Mouse (Mus musculus) embryonic stem cell, embryonic (primary cell): ENCODE data around the gene Pls3.

ENCODE experiments used
- CTCF ChIA-PET, 4 experiments: fragments of 300-600 bp in 2 of 4; fragments of 350-600 bp in 2 of 4; sonication (Branson Sonifier 250); formaldehyde crosslinking; loops; one replicate each; lab custom pipeline; 2022; ENCODE audit warnings: inconsistent platforms in 2 of 4; lab: Charles Lee
- POLR2A ChIA-PET, 4 experiments: fragments of 300-600 bp in 2 of 4; fragments of 350-600 bp in 2 of 4; sonication (Branson Sonifier 250); formaldehyde crosslinking; loops; one replicate each; lab custom pipeline; 2022; ENCODE audit warnings: antibody characterized with exemption in 4 of 4, inconsistent platforms in 1 of 4; lab: Charles Lee

Gene Pls3

DNA sequence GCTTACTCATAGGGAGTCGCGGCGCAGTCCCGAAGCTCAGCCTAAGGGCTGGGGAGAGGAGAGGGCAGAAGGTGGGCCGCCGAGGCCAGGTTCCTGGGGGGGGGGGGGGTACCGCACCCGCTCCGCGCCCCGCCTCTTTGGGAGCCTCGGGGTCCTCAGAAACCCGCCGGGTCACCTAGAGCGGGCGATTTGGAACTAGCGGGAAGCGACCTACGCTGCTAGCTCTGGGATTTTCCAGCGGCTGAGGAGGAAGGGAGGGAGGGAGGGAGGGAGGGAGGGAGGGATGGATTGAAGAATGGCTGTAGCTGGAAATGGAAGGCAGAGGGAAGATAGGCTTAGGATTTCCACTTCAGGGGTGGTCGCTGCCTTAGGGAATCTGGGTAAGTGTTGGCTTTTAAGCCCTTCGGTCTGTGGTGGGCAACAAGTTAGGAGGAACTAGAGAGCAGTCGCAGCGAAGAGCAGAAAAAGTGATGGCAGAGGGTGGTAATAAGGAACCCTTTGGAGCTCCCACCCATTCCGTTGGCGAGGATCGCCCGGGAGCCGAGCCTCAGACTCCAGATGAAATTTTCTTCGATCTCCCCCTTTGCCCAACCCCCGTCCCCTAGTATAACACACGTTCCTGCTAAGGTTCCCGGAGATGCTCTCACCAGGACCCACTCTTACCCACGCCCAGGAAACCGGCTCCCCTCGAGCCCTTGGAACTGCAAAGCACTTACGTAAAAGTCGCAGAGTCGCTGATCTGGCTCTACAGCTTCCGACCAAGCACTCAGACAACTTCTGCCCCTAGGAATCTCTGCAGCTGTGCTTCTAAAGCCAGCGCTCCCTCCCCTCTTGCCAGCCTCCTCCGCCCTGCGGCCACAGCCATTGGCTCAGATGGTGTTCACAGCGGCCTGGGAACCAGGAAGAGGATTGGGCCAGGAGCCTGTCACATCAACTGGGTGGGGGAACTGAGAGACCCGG is at the start of gene Pls3:
TSS of gene Pls3 (minus strand) at position 851 of the 960 bp plus-strand sequence.
- POLR2A ChIA-PET: interaction anchor here (0.6 to 1.9 kb wide), 13 partner anchors 9 to 1635 kb away, joined by 3 to 6 read pairs (median 3); no protein-coding TSS in a partner anchor
- CTCF ChIA-PET: interaction anchor here in 2 of 4 experiments (0.6 to 0.8 kb wide), 2 partner anchors 8 to 325 kb away, joined by 3 to 5 read pairs; no protein-coding TSS in a partner anchor

DNA sequence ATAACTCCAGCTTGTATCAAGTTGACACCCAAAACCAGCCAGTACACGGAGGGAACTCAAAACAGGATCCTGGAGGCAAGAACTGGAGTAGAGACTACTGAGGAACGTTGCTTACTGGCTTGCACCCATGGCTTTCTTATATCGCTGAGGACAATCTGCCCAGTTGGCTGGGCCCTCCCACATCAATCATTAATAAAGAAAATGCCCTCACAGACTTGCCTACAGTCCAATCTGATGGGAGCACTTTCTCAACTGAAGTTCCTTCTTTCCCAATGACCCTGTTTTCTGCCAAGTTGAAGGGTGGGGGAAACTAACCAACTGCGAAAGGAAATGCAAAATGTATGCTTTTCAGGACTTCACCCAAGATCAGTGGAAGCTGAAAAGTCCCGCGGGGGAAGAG is 20.7 kb upstream of the Pls3 start:
- ChIA-PET POLR2A (interaction anchor here in 1 of 4 experiments (1.1 kb wide), 1 partner anchor 21 kb away, joined by 3 read pairs; the partner anchor contains the start of gene Pls3), CTCF (no interaction called here)

DNA sequence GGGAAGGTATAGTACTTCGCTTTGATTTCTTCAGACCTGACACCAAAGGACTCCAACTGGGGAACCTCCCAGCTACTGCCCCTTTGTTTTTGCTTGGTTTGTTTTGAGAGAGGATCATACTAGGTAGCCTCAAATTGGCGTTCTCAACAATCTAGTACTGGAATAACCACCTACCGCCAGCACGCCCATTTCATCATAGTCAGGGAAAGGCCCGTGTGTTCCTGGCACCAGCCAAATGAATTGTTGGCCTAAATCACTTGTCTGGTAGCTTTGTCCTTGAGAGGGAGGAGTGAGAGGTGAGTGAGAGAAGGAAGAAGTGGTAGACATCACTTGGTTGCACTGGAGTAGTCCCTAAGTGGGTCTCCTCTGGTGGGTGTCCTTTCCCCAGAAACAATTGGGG is 584 bp upstream of the Pls3 start:
- POLR2A ChIA-PET: interaction anchor here in 1 of 4 experiments (1.0 kb wide), 1 partner anchor 96 kb away, joined by 3 read pairs; no protein-coding TSS in a partner anchor
- CTCF ChIA-PET: interaction anchor here in 1 of 4 experiments (0.6 kb wide), 1 partner anchor 60 kb away, joined by 3 read pairs; no protein-coding TSS in a partner anchor

DNA sequence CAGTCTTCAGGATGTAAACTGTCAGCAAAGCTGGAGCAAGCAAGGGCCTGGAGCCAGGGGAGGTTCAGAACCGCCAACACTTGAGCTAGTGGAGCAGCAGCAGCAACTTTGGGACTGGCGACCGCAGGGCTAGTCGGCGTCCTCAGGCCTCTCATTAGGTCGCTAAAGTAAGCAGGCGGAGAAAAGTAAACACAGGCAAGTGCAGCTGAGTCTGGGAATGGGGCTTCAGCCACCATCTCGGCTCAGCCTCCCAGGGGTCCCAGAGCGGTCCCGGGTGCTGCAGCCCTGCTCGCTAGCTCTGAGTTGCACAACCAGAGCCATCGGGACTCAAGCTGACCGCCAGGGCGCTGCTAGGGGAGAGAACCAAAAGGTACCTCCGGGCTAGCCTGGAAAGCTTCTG is 1.2 kb downstream of the Pls3 start:
- POLR2A ChIA-PET: interaction anchor here (0.6 to 1.9 kb wide), 13 partner anchors 8 to 1636 kb away, joined by 3 to 6 read pairs (median 3); no protein-coding TSS in a partner anchor
- CTCF ChIA-PET: interaction anchor here in 2 of 4 experiments (0.6 to 0.8 kb wide), 2 partner anchors 9 to 326 kb away, joined by 3 to 5 read pairs; no protein-coding TSS in a partner anchor

DNA sequence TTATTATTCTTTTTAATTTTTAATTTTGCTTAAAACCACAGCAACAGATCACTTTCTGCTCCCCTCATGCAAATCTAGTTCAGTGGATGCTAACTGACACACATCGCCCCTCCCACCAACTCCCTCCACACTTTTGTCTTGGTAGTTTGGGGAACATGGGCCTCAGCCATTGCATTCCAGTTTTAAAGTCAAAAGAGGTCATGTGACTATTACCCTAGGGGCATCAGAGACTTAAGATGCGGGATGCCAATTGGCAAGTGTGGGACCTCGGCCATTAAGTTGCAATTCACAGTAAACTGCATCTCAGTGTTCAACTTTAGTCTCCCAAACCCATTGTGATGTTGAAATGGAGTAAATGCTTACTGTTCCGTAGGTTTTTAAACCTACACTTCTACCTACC is 1.7 kb downstream of the Pls3 start:
- CTCF ChIA-PET: interaction anchor here in 1 of 4 experiments (0.8 kb wide), 1 partner anchor 9 kb away, joined by 5 read pairs; no protein-coding TSS in a partner anchor

DNA sequence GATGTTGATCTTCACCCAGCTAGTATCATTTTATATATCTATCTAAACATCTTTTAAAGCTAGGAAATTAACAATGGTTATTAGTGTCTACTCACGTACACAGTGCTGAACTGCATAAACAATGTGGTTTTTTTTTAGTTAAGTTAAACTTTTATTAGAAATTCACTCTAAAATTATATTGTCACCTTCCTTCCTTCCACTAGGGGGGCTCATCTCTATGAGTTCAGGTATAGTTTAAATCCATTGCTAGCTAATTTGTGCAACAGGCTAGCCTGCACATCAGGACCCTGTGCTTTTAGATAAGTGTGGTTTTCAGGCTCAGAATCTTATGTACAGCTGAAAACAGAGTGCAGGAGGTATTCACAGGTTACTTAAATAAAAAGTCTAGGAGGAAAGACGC is 3.1 kb downstream of the Pls3 start:
- CTCF ChIA-PET: interaction anchor here in 1 of 4 experiments (0.5 kb wide), 1 partner anchor 148 kb away, joined by 3 read pairs; no protein-coding TSS in a partner anchor

More for the DNA sequence above, 1.7 kb downstream of the Pls3 start:
- POLR2A ChIA-PET: interaction anchor here in 3 of 4 experiments (1.0 to 1.9 kb wide), 7 partner anchors 13 to 1636 kb away, joined by 3 to 6 read pairs (median 4); no protein-coding TSS in a partner anchor

DNA sequence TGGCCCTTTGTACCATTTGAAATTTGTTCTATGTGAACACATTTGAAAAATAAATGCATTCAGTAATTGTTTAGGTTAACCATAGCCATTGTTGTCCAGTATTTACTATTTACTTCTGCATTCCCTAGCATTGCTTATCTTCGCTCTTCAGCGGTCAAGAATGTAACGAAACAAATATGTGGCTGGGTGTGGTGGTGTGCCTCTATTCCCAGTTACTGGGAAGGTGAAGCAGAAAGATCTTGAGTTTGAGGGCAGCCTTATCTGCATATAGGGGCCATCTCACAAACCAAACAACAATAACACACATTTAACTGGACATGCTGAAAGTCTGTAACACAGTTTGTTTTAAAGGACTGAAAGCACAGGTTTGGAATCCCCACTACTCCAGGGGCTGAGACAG is 13.3 kb downstream of the Pls3 start:
- ChIA-PET CTCF (no interaction called here), POLR2A (no interaction called here)

More for the DNA sequence above, 3.1 kb downstream of the Pls3 start:
- POLR2A ChIA-PET: no interaction called here

DNA sequence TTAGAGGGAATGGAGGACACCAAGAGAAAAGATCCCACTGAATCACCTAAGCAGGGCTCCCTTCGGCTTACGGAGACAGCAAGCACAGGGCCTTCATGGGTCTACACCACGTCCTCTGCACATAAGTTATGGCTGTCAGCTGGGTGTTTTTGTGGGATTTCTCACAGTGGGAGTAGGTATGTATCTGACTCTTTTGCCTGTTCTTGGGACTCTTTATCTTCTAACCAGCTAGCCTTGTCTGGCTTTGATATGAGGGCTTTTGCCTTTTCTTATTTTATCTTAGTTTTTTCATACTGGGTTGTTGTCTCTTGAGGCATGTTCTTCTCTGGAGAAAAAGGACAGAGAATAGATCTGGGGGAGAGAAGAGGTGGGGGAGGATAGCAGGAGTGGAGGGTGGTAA is 20.7 kb downstream of the Pls3 start:
- ChIA-PET POLR2A (no interaction called here), CTCF (no interaction called here)

DNA sequence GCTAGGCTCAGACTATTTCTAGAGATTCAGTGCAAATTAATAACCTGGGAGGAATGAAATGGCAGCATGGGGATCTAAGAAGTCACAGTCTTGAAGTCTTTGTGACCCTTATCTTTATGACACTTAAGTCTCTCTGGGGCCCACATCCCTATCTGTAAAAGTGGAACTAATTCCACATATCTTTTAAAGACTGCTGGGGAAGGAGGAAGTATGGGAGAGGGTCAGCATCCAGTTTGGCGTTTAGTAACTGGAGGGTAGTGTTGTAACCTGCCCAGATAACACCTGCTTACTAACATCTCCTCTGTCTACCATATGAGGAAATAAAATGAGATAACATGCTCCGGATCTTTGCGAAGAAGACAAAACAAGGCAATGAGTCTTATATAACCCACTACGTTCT is 30.7 kb downstream of the Pls3 start:
- ChIA-PET CTCF (no interaction called here), POLR2A (no interaction called here)

DNA sequence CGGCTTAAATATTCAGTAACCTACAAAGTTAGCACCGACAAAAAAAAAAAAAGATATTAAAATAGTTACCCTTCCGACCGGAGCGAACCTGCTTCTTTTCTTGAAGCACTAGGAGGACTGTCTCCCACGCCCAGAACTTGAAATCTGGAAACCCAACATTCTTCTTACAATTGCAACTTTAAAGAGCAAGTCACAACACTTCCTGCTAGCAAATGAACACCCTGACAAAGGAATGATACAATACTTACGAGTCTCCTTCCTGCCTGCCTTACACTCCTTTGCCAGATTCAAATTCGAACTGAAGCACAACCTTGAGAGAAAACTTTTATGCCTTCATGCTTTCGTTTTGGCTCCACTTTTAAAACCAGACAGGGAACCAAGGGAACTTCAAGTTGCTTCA is 32.1 kb downstream of the Pls3 start:
- ChIA-PET POLR2A (interaction anchor here in 1 of 4 experiments (1.9 kb wide), 1 partner anchor 13 kb away, joined by 4 read pairs; no protein-coding TSS in a partner anchor), CTCF (no interaction called here)

DNA sequence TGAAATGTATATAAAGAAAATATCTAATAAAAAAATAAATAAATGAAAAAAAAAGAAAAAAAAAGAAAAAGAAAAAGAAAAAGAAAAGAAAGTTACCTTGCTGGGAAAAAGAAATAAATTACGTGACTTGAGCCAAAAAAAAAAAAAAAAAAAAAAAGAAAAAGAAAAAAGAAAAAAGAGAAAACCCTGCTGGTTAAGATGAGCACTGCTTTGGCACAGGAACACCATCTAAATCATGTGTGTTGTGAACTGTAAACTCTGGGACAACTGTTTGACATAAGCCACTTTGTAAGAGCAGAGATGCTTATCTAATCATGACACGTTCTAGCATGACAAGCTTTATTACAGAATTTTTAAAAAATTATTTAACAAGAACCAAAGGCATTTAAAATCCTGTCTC is 32.9 kb downstream of the Pls3 start:
- POLR2A ChIA-PET: interaction anchor here in 1 of 4 experiments (1.9 kb wide), 1 partner anchor 12 kb away, joined by 4 read pairs; no protein-coding TSS in a partner anchor
- CTCF ChIA-PET: no interaction called here

DNA sequence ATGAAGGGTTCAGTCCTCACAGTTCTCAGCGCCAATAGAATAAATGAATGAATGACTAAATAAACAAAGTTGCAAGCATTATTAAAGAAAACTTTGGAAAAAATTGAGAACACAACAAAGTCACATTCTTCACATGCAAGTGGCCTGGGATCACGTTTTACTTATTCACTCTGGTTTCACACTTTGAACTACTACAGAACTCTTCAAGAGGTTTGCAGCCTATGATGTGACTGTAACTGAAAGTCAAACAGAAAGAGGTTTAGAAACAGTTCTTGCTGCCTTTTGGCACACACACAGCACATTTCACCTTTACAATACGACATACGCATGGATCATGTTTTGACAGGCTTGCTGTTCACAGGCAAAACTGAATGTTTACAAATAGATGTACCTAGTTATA is 34.7 kb downstream of the Pls3 start:
- POLR2A ChIA-PET: no interaction called here
- CTCF ChIA-PET: no interaction called here

DNA sequence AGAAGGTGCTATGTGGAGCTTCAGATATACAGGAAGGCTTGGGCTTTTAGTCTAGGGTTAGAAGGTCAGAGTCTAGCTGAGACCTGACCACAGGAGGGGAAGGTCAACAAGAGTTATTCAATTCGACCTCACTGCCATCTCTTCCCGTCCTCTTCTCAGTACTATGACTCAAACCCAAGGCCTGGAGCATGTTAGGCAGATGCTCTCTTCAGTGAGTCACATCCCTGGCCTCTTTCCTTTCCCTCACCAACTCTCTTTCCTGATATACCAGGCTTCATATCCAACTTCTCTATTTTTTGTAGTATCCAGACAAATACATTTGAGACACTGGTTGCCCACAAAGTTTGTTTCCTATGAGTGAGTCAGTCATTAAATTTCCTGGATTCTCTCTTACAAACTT is 40.1 kb downstream of the Pls3 start:
- ChIA-PET CTCF (no interaction called here), POLR2A (no interaction called here)

DNA sequence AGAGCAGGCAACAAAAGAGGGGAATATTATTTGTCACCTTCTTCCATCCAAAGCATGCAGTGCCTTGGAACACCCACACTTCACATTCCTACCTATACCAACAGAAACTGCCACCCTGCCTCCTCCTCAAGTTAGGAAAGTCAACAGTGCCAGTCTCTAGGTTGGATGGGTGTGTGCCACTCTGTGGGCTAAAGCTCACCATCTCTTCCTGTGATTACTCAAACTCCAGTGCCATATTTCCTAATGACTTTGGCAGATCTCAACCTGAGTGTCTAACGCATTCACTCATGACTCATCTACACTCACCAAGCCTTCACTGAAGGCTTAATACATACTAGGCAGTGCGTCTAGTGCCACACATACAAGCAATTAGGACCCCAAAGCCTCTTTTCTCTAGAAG is 40.7 kb downstream of the Pls3 start:
- CTCF ChIA-PET: no interaction called here
- POLR2A ChIA-PET: interaction anchor here in 1 of 4 experiments (1.1 kb wide), 1 partner anchor 70 kb away, joined by 3 read pairs; no protein-coding TSS in a partner anchor

DNA sequence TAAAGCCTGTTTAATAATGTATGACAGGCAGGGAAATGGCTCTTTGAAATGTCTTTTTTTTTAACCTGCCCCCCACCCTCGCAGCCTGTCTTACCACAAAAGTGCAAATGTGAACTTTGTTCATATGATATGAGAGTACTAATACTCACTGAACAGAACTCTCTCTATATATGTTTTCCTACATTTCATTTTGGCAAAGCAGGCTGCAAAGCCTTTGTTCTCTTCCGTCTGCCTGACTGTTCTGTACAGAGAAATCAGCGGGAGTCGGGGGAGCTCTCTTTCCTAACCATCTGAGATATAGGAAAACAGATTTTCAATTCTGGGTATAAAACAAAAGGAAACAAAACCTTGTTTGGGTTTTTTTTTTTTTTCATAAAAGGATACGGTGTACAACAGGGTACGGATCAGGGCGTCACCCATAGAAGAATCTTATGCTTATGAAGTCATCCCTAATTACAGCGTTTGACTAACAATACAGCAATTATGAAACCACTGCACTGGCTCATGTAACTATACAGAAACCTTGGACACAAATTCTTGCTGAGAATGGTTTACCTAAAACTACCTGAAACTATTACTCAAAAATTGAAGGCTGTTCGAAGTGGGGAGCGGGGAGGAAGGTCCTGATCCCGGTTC is 41.9 kb downstream of the Pls3 start:
- CTCF ChIA-PET: no interaction called here
- POLR2A ChIA-PET: interaction anchor here in 1 of 4 experiments (1.1 kb wide), 1 partner anchor 69 kb away, joined by 3 read pairs; no protein-coding TSS in a partner anchor

DNA sequence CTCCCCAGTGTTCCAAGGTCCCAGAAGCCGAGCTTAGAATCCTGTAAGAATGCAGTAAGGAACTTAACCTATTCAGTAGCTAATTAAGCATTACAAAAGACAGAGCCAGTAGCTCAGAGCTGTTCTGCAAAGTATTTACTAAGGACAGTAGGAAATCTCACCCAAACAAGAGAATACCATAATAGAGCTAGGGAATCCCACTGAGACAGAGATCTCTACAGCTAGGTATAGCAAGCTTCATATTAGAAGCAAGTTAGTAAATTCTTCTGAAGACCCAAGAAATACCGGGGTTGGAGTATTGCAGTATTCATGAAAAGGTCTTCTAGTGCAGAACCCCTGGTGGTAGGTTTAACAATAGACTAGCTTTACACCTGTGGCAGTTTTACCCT is 45.1 kb downstream of the Pls3 start:
- POLR2A ChIA-PET: interaction anchor here in 3 of 4 experiments (0.6 to 1.8 kb wide), 6 partner anchors 9 to 65 kb away, joined by 3 to 6 read pairs (median 4); no protein-coding TSS in a partner anchor

DNA sequence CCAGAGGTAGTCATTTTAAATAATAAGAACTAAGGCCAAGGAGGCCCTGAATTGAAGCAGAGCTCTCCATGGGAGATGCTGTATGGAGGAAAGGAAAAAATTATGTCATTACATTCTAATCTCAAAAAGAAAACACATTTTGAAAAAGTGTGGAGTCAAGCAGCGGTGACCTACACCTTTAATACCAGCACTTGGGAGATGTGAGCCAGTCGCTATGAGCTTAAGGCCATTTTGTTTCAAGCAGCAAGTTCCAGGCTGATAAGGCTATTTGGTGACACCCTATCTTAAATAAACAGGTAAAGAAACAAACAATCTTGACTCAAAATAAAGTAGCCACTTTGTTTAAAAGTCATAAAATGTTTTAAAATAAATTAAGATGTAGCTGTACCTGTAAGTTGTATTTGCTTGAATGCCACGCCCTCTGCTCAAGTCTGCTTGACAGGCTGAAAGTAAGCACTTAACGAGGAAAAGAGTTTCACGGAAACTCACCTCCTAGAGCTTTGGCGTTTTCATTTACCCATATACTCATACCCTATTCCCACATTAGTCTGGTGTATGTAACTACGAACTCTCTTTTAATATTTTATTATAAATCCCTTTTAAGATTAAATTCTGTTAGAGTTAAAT is 45.6 kb downstream of the Pls3 start:
- ChIA-PET CTCF (interaction anchor here in 1 of 4 experiments (1.1 kb wide), 1 partner anchor 14 kb away, joined by 3 read pairs; no protein-coding TSS in a partner anchor), POLR2A (interaction anchor here in 3 of 4 experiments (0.6 to 1.8 kb wide), 6 partner anchors 9 to 65 kb away, joined by 3 to 6 read pairs (median 4); no protein-coding TSS in a partner anchor)

More for the DNA sequence above, 45.1 kb downstream of the Pls3 start:
- CTCF ChIA-PET: interaction anchor here in 1 of 4 experiments (1.1 kb wide), 1 partner anchor 15 kb away, joined by 3 read pairs; no protein-coding TSS in a partner anchor

DNA sequence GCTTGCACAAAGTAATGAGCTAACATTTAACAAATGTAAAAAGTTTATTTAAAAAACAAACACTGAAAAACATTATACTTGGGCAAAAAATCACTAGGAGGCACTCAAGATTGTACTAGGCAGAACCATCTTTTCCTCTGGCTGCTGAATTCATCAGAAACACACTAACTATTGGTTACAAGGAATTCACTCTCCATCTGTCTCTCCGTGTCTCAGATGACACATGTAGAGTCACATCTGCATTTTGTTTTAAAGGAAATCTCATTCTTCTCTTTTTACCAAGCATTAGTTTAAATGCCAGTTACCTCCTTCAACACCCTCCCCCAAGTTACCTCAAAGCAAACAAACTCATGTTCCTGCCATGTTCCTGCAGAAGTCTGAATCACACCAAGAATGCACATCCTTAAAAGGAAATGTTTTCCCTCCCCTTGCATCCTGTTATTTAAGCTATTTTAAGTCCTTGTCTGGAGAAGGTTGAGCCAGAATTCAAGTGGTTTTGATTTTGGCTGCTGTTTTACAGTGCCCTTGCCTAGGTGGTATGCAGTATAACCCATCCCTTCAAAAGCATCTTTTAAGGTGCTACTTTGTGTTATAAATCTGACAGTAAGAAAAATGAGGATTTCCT is 56.2 kb downstream of the Pls3 start:
- CTCF ChIA-PET: no interaction called here
- POLR2A ChIA-PET: no interaction called here
